ENCODE assay signal across 33 mouse cellular contexts in the genomic region with DNA sequence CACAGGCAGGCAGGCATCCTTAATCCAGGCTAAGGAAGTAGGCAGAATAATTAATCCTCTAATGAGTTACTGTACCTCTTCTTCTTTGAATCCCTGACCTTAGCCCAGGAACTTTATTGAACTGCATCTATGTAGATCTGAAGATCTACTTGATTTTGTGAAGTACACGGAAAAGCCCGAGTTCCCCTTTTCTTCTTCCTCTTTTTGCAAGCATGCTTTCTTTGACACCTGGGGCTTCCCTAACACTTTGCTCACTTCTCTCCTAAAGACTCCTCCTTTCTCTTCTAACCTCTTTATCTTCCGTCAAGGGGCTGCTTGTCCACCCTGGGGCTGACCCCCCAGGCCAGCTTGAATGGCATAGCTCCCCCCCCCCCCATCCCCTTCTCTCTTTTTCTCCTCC. TPM values are rescaled to one million over a fixed set of nuclear protein-coding genes. Genes with fewer than 3 reads are reported as not detected.
DNase-seq lines count a peak whose midpoint lies in the region; ATAC-seq lines count a peak whose summit lies in the region.
"Had no signal": no experiment of that assay in that cellular context is flagged by ENCODE, and none has a peak within 500 bp of the region (broad histone marks: within the 10 kb centered on the region; RNA-seq: fewer than 3 reads in every experiment).

No protein-coding gene starts in this region.

- peak overlapping the region; percentile 31 for H3K27ac ChIP-seq in heart, embryonic 16.5 days (ENCODE audit: low read length)
- H3K27ac ChIP-seq in brown adipose tissue, adult 24 weeks (replicated peaks; ENCODE audit: low read depth, low read length) = peak overlapping the region; percentile 93
- H3K27ac ChIP-seq: embryonic facial prominence, embryonic 13.5 days; forebrain, embryonic 15.5 days; hindbrain, postnatal 0 days; layer of hippocampus, adult 2 months; limb, embryonic 13.5 days; liver, embryonic 12.5 days; midbrain, embryonic 13.5 days had no signal

- H3K27me3 ChIP-seq in heart, embryonic 16.5 days (ENCODE audit: control insufficient read depth, insufficient read depth, low read length) = no peaks in the 10 kb centered on the region
- H3K27me3 ChIP-seq: embryonic facial prominence, embryonic 13.5 days; forebrain, embryonic 15.5 days; limb, embryonic 13.5 days; midbrain, embryonic 13.5 days; Patski had no signal

- H3K9me3 ChIP-seq in heart, embryonic 16.5 days (replicated peaks; ENCODE audit: control insufficient read depth, low read length) = no peaks in the 10 kb centered on the region
- H3K9me3 ChIP-seq: embryonic facial prominence, embryonic 13.5 days; forebrain, embryonic 15.5 days; limb, embryonic 13.5 days; liver, embryonic 12.5 days; midbrain, embryonic 13.5 days had no signal

- H3K4me2 ChIP-seq in heart, embryonic 16.5 days (ENCODE audit: low read depth, low read length) = no peak overlapping the region
- H3K4me2 ChIP-seq: embryonic facial prominence, embryonic 13.5 days; forebrain, embryonic 15.5 days; limb, embryonic 13.5 days; liver, embryonic 12.5 days; midbrain, embryonic 13.5 days had no signal

- H3K4me1 ChIP-seq in heart, embryonic 16.5 days (ENCODE audit: control insufficient read depth, insufficient read depth, low read length) = no peaks in the 10 kb centered on the region
- peaks cover 13% of the 10 kb centered on the region for H3K4me1 ChIP-seq in brown adipose tissue, adult 24 weeks (ENCODE audit: control insufficient read depth, insufficient read depth, insufficient read length, low read length)
- H3K4me1 ChIP-seq: embryonic facial prominence, embryonic 13.5 days; limb, embryonic 13.5 days; midbrain, embryonic 13.5 days had no signal

- no peak for ATAC-seq in heart, embryonic 16.5 days (replicated peaks; ENCODE audit: extremely low read depth, insufficient read depth, low FRiP score)
- ATAC-seq in megakaryocyte progenitor cell, adult 5-6 weeks (replicated peaks; ENCODE audit: poor library complexity) = peak; percentile 66
- ATAC-seq: forebrain, embryonic 15.5 days; hindbrain, postnatal 0 days; midbrain, embryonic 13.5 days; Patski had no signal

- H3K4me3 ChIP-seq in heart, embryonic 16.5 days (ENCODE audit: low read length) = no peak overlapping the region
- H3K4me3 ChIP-seq in brown adipose tissue, adult 24 weeks (ENCODE audit: insufficient read depth, low read depth, low read length) = no peak overlapping the region
- H3K4me3 ChIP-seq: embryonic facial prominence, embryonic 13.5 days; erythroblast, embryonic 14.5 days; forebrain, embryonic 15.5 days; layer of hippocampus, adult 2 months; limb, embryonic 13.5 days; liver, embryonic 12.5 days; midbrain, embryonic 13.5 days had no signal

- no peaks in the 10 kb centered on the region for H3K36me3 ChIP-seq in heart, embryonic 16.5 days (ENCODE audit: control insufficient read depth, insufficient read depth)
- H3K36me3 ChIP-seq: embryonic facial prominence, embryonic 13.5 days; forebrain, embryonic 15.5 days; limb, embryonic 13.5 days; liver, embryonic 12.5 days; midbrain, embryonic 13.5 days had no signal

- WGBS in heart, embryonic 16.5 days = 68% methylated on average over 3 of the region's 3 CpGs

- intact Hi-C loops in heart, postnatal 25 days (cut with DNase I) = loop anchor here (2.0 kb wide), 1 partner anchor 51 kb away; no protein-coding TSS in a partner anchor

- DNase-seq in heart, postnatal 25 days (ENCODE audit: low spot score) = no peak
- peak; percentile 39 to 52 for DNase-seq in B cell, adult 2 months
- DNase-seq in urinary bladder, postnatal 36 days (ENCODE audit: low spot score in 2 of 2) = no peak
- no peak for DNase-seq in cerebellum, postnatal 36 days
- no peak for DNase-seq in urinary bladder, postnatal 10 days (ENCODE audit: low spot score)
- DNase-seq: adrenal gland, adult 2 months; cerebellum, adult 18-20 months; cerebellum, postnatal 14 days; embryo, embryonic 11 days; gastrocnemius, postnatal 14 days; heart, postnatal 4 days; kidney, adult 9 months; kidney, postnatal 25 days; layer of hippocampus, postnatal 36 days; lung, adult 18-20 months; lung, postnatal 10 days; right cerebral cortex, postnatal 25 days had no signal

- no peak overlapping the region for H3K9ac ChIP-seq in heart, embryonic 16.5 days (ENCODE audit: low read length)
- H3K9ac ChIP-seq: embryonic facial prominence, embryonic 13.5 days; forebrain, embryonic 15.5 days; limb, embryonic 13.5 days; liver, embryonic 12.5 days; midbrain, embryonic 13.5 days had no signal

RNA-seq across cellular contexts. Expression of a gene that starts 48.0 kb away (rescaled TPM):
- not detected in 2 replicates for polyA plus RNA-seq in heart, embryonic 16.5 days (2015; fragmentation: Nextera tagmentation; extraction: Ambion mirVana)
- not detected for total RNA-seq in heart, postnatal 25 days (2021)
- not detected in 2 replicates for polyA plus RNA-seq in brown adipose tissue, adult 24 weeks (2012; ENCODE audit: insufficient read depth, insufficient read length, missing spikeins)
- not detected in 2 replicates for total RNA-seq in megakaryocyte progenitor cell, adult 5-6 weeks (2015)
- total RNA-seq in megakaryocyte progenitor cell, adult 5-6 weeks (2017) = not detected in 2 replicates
- total RNA-seq: adrenal gland, adult 2 months; adrenal gland, postnatal 4 days; gastrocnemius, postnatal 14 days; heart, postnatal 4 days; hindbrain, postnatal 0 days; layer of hippocampus, adult 2 months; layer of hippocampus, postnatal 36 days; left cerebral cortex, postnatal 25 days had no signal
- polyA plus RNA-seq: adrenal gland, adult 2 months; embryonic facial prominence, embryonic 13.5 days; erythroblast, embryonic 14.5 days; forebrain, embryonic 15.5 days; hindbrain, postnatal 0 days; intestine, embryonic 16.5 days; limb, embryonic 13.5 days; liver, embryonic 12.5 days; midbrain, embryonic 13.5 days; neural tube, embryonic 11.5 days; Patski had no signal

Comparison
In these comparisons a context has a peak if more than half of its experiments do, and no peak if none do; other contexts are left out.
1. DNase-seq: peak in B cell, adult 2 months (2 of 2); none in heart, postnatal 25 days (single experiment), urinary bladder, postnatal 36 days (0 of 2), cerebellum, postnatal 36 days (0 of 2) and urinary bladder, postnatal 10 days (single experiment).